Mouse (Mus musculus) ES-E14 (cell line): ENCODE measurements around the gene Nf1.

Source experiments
- ZC3H11A ChIP-seq: IDR thresholded peaks from 2 replicates; pipeline ENCODE4 v1.6.1; 2012; ENCODE audit warnings: low read depth, mild to moderate bottlenecking, inconsistent platforms, low read length, borderline replicate concordance
- ZNF384 ChIP-seq: IDR thresholded peaks from 2 replicates; pipeline ENCODE4 v1.6.1; 2012; ENCODE audit warnings: low read depth, low read length, inconsistent platforms

- TF ChIP-seq ZC3H11A (no peak), ZNF384 (no peak)
Measured at GRCm38 (mm10) chr11:79568197-79568911, 228.9 kb downstream of the Nf1 start.
